Mouse (Mus musculus): ENCODE results near the gene Apoa5. TPM values are rescaled to one million over a fixed set of nuclear protein-coding genes. Genes with fewer than 3 reads are reported as not detected.

Apoa5 gene
- polyA plus RNA-seq, 1 experiment from 2014 or later = 0.08 TPM

DNA sequence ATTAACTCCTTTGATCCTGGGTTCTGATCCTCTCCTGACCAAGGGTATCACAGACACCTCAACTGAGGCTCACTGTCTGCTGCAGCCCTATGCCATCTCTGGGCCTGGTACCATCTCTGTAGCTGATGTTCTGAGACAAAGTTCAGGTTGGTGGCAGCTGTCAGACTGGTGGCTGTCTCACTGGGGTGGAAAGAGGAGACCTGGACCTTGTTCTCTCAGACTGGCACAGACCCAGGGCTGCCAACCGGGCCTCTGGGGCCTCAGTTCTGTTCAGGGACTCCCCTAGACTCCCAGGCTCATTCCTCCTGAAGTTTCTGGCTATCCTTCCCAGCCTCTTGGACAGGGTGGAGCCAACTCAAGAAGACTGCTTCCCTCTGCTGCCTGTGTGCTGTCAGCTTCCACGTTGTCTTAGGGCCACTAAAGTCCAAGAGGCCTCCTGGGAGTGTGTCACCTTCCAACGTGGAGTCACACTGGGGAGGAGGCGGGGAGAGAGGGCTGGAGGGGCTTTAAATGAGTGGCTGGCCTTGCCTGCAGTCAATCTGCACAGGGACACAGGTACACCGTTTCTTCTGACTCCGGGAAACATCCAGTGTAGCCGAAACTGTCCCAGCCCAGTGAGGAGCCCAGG, 27.8 kb upstream of the Apoa5 start, which contains the start of gene Apoa4:
Gene Apoa4 (plus strand): TSS at position 171 of the 628 bp plus-strand sequence.
- no peak for TF ChIP-seq CTCF (IDR thresholded peaks at IDR 0.05; ENCODE audit: low read depth)
- H3K4me1 ChIP-seq (replicated peaks; ENCODE audit: insufficient read depth, low read length) = no peaks in the 10 kb centered on the region
- no peak within 1 kb of the TSS for H3K4me3 ChIP-seq (replicated peaks; ENCODE audit: low read depth, low read length)
- H3K36me3 ChIP-seq (ENCODE audit: insufficient read depth, low read length) = no peaks in the 10 kb centered on the region
- no peak within 1 kb of the TSS for H3K9ac ChIP-seq (ENCODE audit: low read depth, low read length)
- no peaks in the 10 kb centered on the region for H3K9me3 ChIP-seq (replicated peaks; ENCODE audit: low read length)
- WGBS = 64% methylated on average over 7 of the region's 7 CpGs
- no peaks in the 10 kb centered on the region for H3K27me3 ChIP-seq (ENCODE audit: insufficient read depth, low read length)
- ATAC-seq (replicated peaks; ENCODE audit: low FRiP score, low read depth) = no peak
- H3K27ac ChIP-seq = no peak within 1 kb of the TSS
- no peak for DNase-seq (ENCODE audit: low spot score)
- no peak within 1 kb of the TSS for H3K4me2 ChIP-seq (ENCODE audit: low read length)

DNA sequence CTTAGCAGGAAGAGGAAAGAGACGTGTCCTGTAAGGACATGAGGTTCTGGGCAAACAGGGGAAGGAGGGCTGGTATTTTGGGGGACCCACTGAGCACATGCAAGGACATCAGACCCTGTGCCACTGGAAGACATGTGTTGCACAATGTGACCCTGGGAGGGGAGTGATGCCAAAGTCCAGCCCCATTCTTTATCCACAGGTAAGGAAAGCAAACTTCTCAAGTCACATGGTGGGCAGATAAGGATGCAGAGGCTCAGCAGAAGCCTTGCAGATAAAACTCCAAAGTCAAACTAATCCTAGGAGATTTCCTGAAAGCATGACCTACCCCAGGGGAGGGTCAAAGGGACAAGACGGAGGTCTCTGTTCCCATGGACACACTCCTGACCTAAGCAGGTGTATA, 26.6 kb upstream of the Apoa5 start:
- WGBS = 78% methylated on average over 2 of the region's 2 CpGs
- H3K9ac ChIP-seq (ENCODE audit: low read depth, low read length) = no peak overlapping the region
- H3K27me3 ChIP-seq (ENCODE audit: insufficient read depth, low read length) = no peaks in the 10 kb centered on the region
- ATAC-seq (replicated peaks; ENCODE audit: low FRiP score, low read depth) (no peak), DNase-seq (ENCODE audit: low spot score) (no peak)
- H3K4me2 ChIP-seq (ENCODE audit: low read length) = no peak overlapping the region
- H3K9me3 ChIP-seq (replicated peaks; ENCODE audit: low read length) = no peaks in the 10 kb centered on the region
- TF ChIP-seq CTCF (IDR thresholded peaks at IDR 0.05; ENCODE audit: low read depth) = no peak
- no peak overlapping the region for H3K27ac ChIP-seq
- no peak overlapping the region for H3K4me3 ChIP-seq (replicated peaks; ENCODE audit: low read depth, low read length)
- no peaks in the 10 kb centered on the region for H3K4me1 ChIP-seq (replicated peaks; ENCODE audit: insufficient read depth, low read length)
- no peaks in the 10 kb centered on the region for H3K36me3 ChIP-seq (ENCODE audit: insufficient read depth, low read length)

DNA sequence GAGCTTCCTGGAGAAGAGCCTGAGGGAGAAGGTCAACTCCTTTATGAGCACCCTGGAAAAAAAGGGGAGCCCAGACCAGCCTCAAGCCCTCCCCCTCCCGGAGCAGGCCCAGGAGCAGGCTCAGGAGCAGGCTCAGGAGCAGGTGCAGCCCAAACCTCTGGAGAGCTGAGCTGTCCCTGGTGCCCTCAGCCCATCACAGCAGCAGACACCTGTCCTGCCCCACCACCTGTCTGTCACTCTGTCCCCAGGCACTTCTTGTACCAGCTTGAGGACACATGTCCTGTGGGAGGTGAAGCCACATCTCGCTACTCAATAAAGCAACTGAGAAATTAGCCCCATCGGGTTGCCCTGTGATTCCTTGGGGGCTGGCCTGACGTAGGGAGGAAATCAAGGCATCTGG, 25.3 kb upstream of the Apoa5 start:
- 47% methylated on average over 4 of the region's 4 CpGs for WGBS
- ATAC-seq (replicated peaks; ENCODE audit: low FRiP score, low read depth) (no peak), DNase-seq (ENCODE audit: low spot score) (no peak)
- H3K9me3 ChIP-seq (replicated peaks; ENCODE audit: low read length) = no peaks in the 10 kb centered on the region
- no peak overlapping the region for H3K27ac ChIP-seq
- H3K9ac ChIP-seq (ENCODE audit: low read depth, low read length) = no peak overlapping the region
- no peaks in the 10 kb centered on the region for H3K27me3 ChIP-seq (ENCODE audit: insufficient read depth, low read length)
- no peak overlapping the region for H3K4me2 ChIP-seq (ENCODE audit: low read length)
- H3K4me1 ChIP-seq (replicated peaks; ENCODE audit: insufficient read depth, low read length) = no peaks in the 10 kb centered on the region
- no peak overlapping the region for H3K4me3 ChIP-seq (replicated peaks; ENCODE audit: low read depth, low read length)
- no peak for TF ChIP-seq CTCF (IDR thresholded peaks at IDR 0.05; ENCODE audit: low read depth)
- no peaks in the 10 kb centered on the region for H3K36me3 ChIP-seq (ENCODE audit: insufficient read depth, low read length)

DNA sequence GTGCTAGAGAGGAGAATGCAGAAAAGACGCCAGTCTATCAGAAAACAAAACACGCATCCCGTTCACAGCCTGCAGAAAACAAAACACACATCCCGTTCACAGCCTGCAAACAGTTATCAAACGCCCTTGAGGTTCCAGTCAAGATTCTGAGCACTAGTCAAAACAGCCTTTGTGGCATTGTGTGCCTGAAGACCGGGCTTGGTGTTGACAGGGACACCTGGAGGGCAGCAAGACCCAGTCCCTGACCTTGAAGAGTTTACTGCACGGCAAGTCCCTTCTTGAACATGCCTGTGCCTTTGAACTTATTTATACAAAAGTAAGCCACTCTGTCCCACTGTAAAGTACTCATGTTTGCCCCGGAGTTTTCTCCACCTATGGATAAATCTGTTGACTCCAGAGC, 24.8 kb upstream of the Apoa5 start:
- no peak overlapping the region for H3K27ac ChIP-seq
- DNase-seq (ENCODE audit: low spot score) (no peak), ATAC-seq (replicated peaks; ENCODE audit: low FRiP score, low read depth) (no peak)
- H3K9me3 ChIP-seq (replicated peaks; ENCODE audit: low read length) = no peaks in the 10 kb centered on the region
- WGBS = 51% methylated on average over 8 of the region's 8 CpGs
- no peak for TF ChIP-seq CTCF (IDR thresholded peaks at IDR 0.05; ENCODE audit: low read depth)
- no peaks in the 10 kb centered on the region for H3K36me3 ChIP-seq (ENCODE audit: insufficient read depth, low read length)
- no peak overlapping the region for H3K4me2 ChIP-seq (ENCODE audit: low read length)
- no peaks in the 10 kb centered on the region for H3K4me1 ChIP-seq (replicated peaks; ENCODE audit: insufficient read depth, low read length)
- H3K9ac ChIP-seq (ENCODE audit: low read depth, low read length) = no peak overlapping the region
- H3K27me3 ChIP-seq (ENCODE audit: insufficient read depth, low read length) = no peaks in the 10 kb centered on the region
- H3K4me3 ChIP-seq (replicated peaks; ENCODE audit: low read depth, low read length) = no peak overlapping the region

DNA sequence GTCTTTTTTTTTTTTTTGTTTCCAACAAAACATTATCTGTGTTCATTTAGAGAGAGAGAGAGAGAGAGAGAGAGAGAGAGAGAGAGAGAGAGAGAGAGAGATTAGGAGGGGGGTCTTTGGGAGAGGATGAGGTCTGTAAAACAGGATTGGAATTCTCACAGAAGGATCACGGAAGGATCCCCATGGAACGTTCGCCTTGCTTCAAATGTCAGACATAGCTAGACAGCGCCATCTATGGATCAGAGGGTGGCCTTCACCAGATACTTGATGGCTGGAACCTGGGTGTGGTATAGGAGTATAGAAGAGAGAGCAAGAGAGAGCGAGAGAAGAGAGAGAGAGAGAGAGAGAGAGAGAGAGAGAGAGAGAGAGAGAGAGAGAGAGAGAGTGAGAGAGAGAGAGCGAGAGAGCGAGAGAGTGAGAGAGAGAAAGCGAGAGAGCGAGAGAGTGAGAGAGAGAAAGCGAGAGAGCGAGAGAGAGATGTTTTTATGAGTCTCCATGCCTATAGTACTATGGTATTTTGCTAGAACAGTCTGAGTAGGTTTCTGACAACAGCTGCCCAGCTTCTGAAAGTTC, 21.6 kb upstream of the Apoa5 start:
- 0 out of 2 replicates have a peak, but pooled peaks have one; percentile 52 for ATAC-seq (replicated peaks; ENCODE audit: low FRiP score, low read depth)
- Histone ChIP-seq H3K27me3 (ENCODE audit: insufficient read depth, low read length) (no peaks in the 10 kb centered on the region), H3K4me2 (ENCODE audit: low read length) (no peak overlapping the region; the same call in 1 of the 2 replicates)

DNA sequence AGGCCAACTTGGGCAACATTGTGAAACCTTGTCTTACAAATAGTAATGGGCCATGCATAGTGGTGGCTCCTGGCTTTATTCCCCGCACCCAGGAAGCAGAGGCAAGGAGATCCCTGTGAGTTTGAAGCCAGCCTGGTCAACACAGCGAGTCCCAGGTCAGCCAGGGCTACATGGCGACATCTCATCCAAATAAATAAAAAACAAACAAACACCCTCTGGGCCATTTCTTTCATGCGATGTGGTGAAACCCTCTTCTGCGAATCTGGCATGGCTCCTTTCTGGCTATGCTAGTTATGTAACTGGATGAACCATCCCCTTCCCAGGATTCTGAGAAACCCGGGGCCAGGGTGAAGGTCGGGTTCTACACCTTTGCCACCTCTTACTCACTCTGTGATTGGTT, 12.3 kb upstream of the Apoa5 start:
- no peak overlapping the region for H3K9ac ChIP-seq (ENCODE audit: low read depth, low read length)
- no peak for TF ChIP-seq CTCF (IDR thresholded peaks at IDR 0.05; ENCODE audit: low read depth)
- no peak overlapping the region for H3K27ac ChIP-seq
- WGBS = 90% methylated on average over 7 of the region's 7 CpGs
- H3K9me3 ChIP-seq (replicated peaks; ENCODE audit: low read length) = no peaks in the 10 kb centered on the region
- H3K36me3 ChIP-seq (ENCODE audit: insufficient read depth, low read length) = no peaks in the 10 kb centered on the region
- H3K4me2 ChIP-seq (ENCODE audit: low read length) = no peak overlapping the region
- H3K4me3 ChIP-seq (replicated peaks; ENCODE audit: low read depth, low read length) = no peak overlapping the region
- no peaks in the 10 kb centered on the region for H3K4me1 ChIP-seq (replicated peaks; ENCODE audit: insufficient read depth, low read length)
- ATAC-seq (replicated peaks; ENCODE audit: low FRiP score, low read depth) (no peak), DNase-seq (ENCODE audit: low spot score) (no peak)
- no peaks in the 10 kb centered on the region for H3K27me3 ChIP-seq (ENCODE audit: insufficient read depth, low read length)

More for the DNA sequence above, 21.6 kb upstream of the Apoa5 start:
- no peak overlapping the region for H3K9ac ChIP-seq (ENCODE audit: low read depth, low read length)
- peak; percentile 87 for TF ChIP-seq CTCF (IDR thresholded peaks at IDR 0.05; ENCODE audit: low read depth)
- no peaks in the 10 kb centered on the region for H3K4me1 ChIP-seq (replicated peaks; ENCODE audit: insufficient read depth, low read length)
- no peaks in the 10 kb centered on the region for H3K9me3 ChIP-seq (replicated peaks; ENCODE audit: low read length)
- H3K36me3 ChIP-seq (ENCODE audit: insufficient read depth, low read length) = no peaks in the 10 kb centered on the region
- H3K27ac ChIP-seq = no peak overlapping the region
- H3K4me3 ChIP-seq (replicated peaks; ENCODE audit: low read depth, low read length) = no peak overlapping the region
- whole genome bisulfite sequencing = 20% methylated on average over 11 of the region's 11 CpGs
- peak; percentile 92 for DNase-seq (ENCODE audit: low spot score)

Measured in kidney, postnatal 0 days (tissue).